Mouse (Mus musculus): Measurements from ENCODE around the gene Cog2.

GRCm38 (mm10) chr8:124476701-124477100 is 43.9 kb upstream of the Cog2 start:
- no peak for TF ChIP-seq CTCF (IDR thresholded peaks at IDR 0.05; ENCODE audit: insufficient read depth, low read length)
- TF ChIP-seq POLR2A (IDR thresholded peaks at IDR 0.05; ENCODE audit: borderline replicate concordance, extremely low read depth, low read depth, low read length) = no peak

All from lung, adult 2 months (tissue).